Mouse (Mus musculus) spleen, postnatal 4 days (tissue): ENCODE data around the gene Mpp4.
A peak's percentile ranks its signal among the peaks of the same experiment; 100 is the strongest.

ENCODE experiments used
- DNase-seq, 2 experiments: peaks; one replicate each; pipeline ENCODE4 v3.0.0; 2022; ENCODE audit warnings: low spot score in 2 of 2

Gene Mpp4

DNA sequence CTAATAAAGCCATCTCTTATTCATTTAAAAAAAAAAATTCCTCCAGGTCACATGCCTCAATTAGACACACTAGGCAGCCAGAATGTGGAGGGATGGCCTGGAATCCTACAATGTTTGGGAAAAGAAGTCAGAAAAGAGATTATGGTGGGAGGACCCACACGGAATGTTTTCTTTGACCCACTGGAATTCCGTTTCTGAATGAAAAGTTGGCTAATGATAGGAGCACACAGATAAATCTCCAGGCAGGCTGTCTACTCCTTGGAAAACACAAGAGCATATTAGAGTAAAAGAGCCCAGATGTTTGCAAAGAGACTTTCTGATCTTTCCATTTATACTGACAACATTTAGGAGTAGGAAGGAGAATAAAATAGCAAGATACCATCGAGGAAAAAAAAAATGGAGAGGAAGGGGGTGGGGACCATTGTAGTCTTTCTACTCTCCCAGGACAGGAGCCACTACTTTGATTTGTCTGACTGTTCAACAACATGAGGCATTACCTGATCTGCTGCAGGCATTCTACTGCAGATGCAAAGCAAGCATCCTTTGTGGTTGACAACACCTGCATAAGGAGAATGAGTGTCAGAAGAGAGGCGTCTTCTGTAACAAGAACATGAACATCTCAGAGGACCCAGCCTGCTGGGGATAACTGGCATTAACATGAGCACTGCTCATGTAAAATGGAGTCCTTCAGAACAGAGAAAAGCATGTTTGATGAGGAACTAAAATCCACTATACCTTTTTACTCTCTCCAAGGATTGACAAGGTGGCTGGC lies 4.7 kb upstream of the Mpp4 start:
- DNase-seq, result no peak

DNA sequence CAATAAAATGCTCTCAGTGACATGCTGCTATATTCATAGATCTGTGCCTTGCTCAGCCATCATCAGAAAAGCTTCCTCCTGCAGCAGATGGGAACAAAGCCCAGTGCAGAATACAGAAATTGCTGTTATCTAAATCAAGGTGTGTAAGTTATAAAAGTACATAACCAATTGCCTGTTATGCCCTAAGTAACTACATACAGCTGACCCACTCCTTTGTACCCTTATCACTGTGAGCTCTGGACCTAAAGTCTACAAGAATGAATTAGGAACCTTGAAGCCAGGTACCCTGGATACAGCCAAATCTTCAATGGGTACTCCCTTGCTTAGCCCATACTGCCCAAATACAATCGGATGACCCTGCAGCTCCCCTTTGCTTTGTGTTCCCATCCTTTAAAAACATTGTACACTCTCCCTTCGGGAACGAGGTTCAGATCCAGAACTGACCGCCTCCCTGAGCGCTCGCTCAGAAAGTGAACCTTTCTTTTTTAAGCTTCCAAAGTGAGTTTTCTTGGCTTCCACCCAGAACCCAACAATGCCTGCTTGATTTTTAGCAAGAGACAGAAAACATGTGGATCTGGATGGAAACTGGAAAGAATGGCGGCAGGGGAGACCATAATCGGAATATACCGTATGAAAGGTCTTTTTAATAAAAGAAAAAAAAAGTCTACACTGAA lies 3.2 kb upstream of the Mpp4 start:
- DNase-seq, result no peak

DNA sequence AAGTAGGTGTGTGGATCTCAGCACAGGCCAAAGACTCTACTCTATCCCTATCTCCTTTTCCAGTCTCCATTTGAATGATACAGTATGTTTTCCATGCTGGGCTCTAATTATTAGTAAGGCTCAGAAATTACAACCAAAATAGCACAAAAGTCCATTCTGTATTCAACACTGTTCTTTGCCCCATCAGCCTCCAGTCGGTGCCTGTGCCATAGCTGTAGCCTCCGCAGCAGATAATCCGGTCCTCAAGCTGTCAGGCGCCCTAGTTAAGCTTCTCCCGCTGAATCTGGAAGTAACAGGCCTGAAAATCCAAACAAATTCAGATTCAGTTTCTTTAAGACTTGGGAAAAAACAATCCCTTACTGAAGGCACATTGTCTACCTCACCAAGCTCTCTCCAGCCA lies 729 bp upstream of the Mpp4 start:
- no peak for DNase-seq

DNA sequence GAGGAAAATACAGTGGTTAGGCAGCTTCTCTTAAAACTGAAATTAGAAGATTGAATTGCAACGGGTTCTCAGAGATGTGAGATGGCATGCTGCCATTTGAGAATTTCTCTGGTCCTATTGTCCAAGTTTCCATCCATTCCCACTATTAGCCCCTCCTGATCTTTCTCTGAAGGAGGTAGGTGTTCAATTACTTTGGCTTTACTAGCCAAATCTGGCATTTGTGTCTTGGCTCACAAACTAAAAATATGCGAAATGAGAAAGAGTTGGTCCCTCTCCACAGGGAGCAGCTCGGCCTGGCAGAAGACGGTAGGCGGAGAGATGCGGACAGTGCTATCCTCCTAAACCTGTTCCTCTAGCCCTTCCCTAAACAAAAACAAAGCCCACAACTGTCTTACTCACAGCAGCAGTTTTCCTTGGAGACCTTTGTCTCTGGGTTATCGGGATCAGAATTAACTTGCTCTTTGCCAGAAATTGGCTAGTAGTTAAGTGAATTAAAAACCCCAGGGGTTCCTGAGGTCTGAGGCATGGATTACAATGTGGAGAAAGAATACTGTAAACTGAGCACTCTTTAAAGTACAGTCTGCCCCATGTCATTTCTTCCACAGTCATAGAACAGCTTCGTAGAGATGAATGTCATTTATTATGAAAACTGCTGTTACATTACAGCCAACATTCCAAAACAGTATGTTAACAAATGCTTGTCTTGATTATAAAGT lies 722 bp downstream of the Mpp4 start:
- DNase-seq, result no peak

DNA sequence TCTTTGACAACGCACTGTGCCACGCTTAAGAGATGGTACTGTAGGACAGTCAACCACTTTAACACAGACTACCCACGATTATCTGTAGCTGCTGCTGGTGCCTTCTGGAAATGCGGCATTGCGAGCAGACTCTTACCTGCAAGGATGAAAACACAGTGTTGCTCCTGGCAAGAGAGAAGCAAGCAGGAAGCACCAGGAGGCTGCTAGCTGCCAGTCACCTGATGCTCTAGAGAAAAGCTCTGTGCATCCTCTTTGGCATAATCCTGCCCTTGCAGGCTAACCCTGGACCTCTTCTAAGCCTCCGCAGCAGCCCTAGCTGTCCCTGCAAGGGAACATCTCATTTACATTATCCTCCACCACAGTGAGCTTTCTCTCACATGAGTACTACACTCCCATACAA lies 1.8 kb downstream of the Mpp4 start:
- DNase-seq, result no peak

DNA sequence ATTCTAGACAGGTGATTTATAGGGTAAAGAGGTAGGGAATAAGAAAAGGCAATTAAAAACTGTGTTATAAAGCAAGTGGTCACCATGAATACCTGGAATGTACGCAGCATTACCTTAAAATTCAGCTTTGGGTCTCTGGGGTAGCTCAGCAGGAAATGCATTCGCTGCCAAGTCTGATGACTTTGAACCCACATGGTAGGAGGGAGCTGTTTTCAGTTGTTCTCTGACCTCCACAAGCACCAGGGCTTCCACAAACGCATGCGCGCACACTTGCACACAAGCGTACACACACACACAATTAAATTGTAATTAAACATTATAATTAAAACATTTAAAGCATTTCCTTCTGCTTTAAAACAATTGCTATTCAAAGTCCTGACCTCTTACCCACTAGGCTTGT lies 2.3 kb downstream of the Mpp4 start:
- no peak for DNase-seq

DNA sequence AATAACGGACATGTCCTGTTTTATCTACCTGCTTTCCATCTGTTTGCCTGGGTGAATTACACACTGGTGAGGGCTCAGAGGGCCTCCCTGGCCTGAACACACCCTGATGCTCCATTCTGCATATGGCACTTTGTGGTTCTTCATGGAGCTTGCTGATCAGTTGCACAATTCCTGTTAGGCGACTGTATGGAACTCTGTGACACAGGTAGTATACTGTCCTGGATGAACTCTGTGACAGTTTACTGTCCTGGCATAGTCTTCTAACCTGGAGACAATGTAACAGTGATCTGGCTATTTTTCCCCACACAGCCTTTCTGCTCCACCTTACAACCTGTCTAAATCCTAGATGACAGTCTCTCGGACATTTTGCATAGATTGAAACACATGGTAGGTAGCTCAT lies 4.1 kb downstream of the Mpp4 start:
- no peak for DNase-seq

DNA sequence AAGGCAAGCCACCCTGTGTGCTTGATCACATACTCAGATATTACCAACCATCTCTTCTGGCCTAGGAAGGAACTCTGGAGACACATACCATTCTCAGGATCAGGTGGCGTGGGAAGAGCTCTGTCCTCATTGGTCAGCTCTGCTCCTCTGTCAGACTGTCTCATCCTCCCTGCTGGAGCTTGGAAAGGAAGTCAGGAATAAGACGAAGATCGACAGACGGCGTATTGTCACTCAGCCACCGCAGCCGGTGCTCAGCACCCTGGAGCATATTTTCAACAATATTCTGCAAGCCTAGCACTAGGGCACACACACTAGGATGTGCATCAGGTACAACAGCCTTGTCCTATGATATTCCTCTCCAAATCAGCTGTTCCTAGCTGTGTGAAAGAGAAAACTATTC lies 4.7 kb downstream of the Mpp4 start:
- DNase-seq, result no peak

DNA sequence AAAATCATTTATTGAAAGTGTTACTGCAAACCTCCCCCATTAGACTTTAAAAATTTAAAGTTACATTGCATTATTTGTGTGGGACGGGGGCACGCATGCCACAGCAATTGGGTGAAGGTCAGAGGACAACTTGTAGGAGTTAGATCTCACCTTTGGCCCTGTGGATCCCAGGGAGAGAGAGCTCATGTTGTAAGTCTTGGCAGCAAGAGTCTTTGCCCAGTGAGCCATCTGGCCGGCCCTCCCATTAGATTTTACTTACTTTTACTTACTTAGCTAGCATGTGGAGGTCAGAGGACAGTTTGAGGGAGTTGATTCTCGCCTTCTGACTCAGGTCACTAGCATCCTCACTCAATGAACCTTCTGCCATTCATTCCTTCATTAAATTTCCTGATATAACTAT lies 5.3 kb downstream of the Mpp4 start:
- DNase-seq, result no peak

DNA sequence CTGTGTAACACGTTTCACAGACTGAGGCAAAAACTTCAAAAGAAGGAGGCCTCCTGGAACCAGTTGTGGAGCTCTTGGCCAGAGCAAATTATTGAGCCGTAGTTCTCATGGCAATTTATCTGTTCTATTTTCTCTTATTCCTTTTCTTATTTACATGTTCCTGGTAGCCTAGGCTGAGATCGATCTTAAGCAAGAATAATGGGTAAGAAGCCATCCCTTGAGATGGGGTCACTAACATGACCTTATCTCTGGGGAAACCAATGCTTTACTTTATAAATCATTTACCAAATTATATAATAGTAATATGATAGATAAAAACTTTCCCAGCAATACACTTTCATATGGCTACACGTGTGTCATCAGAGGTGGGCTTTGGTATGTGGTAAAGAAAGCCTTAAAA lies 10.8 kb downstream of the Mpp4 start:
- no peak for DNase-seq

DNA sequence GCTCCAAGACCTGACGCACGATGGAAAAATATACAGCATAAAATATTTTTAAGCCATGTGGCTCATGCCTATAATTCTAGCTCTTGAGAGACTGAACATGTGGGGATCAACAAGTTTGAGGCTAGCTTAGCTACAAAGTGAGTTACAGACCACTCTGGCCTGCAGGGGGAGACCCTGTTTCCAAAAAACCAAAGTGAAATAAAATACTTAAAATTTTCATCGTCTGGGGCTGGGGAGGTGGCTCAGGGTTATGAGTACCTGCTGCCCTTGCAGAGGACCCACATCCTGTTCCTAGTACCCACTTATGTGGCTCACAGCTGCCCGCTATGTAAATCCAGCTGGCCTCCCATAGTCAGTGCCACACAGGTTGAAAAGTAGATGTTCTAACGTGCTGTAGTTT lies 12.6 kb downstream of the Mpp4 start:
- no peak for DNase-seq

DNA sequence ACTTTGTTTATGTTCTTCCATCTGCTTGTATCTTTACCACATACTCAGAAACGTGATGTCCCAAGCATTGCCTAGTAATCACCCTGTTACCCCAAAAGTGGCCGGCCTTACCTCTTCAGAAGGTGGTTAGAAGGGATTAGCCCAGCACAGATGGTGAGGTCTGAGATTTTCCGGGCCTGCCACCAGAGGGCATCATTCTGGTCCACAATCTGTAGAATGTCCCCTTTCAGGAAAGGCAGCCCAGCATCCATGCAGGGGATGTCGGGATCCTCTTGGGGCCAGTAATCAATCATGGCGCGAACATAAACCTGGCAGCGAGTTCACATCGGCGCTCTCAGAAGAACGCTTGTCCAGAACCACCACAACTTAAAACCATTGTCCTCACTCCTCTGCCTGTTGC lies 18.6 kb downstream of the Mpp4 start:
- DNase-seq, result peak; percentile 21 to 66

DNA sequence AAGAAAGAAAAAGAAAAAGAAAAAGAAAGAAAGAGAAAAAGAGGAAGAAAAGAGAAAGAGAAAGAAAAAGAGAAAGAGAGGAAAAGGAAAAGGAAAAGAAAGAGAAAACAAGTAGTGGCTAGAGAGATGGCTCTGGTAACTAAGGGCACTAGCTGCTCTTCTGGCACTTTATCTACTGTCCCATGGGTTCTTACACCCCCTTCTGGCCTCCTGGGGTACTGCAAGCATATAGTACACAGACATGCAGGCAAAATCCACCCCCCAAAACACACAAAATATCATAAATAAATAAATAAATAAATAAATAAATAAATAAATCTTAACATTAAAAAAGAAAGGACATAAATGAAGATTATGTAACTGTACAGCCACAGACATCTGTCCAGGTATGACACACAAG lies 20.4 kb downstream of the Mpp4 start:
- DNase-seq, result peak; percentile 69 to 87

DNA sequence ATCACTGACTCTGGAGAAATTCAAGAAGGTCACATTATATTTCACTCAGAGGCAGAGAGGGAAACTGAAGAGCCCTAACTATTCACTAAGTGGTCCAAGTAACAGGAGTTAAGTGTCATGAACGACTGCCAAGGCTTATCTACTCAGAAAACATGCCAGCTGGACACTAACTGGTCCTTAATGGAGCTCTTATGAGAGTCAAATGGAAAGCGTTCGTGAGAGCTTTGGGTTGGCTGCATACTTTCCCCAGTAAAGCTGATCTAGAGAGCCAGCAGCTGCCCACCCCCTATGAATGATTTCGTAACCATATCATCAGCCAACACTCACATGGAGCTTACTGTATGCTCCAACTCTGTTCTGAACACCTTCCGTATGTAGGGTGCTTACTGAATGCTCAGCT lies 28.8 kb downstream of the Mpp4 start:
- DNase-seq, result no peak

DNA sequence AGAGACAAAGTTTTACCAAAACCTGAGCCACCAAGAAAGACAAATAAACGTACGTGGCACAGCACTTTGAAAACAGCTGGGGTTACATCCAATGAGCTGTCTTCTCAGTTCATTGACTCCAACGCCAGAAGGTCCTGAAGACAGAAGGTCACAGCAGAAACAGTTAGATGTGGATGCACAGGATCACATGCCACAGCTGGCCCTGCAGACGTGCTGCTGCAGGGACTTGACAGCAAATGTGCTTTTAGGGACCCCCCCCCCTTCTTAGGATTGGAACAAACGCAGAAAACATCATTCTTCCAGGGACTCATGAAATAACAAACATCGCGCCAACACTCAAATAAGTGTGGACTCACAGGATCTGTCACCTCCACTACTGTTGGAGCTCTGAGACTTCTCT lies 34.3 kb downstream of the Mpp4 start:
- no peak for DNase-seq

DNA sequence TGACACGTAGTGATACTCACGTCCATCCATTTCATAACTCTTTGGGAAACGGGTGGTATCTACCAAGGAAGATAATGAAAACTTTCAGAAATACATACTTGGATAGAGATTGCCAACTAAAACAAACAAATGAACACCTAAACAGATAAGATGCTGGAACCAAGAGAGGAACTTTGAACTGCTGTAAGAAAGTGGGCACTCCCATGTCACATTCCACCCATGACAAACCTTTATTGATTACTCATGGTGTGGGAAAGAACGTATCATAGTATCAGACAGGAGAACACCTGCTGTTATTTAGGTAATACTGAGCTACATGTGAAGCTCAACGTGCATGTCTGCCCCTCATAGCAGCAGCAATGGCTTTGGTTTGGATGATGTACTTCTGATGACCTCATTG lies 37.6 kb downstream of the Mpp4 start:
- no peak for DNase-seq

DNA sequence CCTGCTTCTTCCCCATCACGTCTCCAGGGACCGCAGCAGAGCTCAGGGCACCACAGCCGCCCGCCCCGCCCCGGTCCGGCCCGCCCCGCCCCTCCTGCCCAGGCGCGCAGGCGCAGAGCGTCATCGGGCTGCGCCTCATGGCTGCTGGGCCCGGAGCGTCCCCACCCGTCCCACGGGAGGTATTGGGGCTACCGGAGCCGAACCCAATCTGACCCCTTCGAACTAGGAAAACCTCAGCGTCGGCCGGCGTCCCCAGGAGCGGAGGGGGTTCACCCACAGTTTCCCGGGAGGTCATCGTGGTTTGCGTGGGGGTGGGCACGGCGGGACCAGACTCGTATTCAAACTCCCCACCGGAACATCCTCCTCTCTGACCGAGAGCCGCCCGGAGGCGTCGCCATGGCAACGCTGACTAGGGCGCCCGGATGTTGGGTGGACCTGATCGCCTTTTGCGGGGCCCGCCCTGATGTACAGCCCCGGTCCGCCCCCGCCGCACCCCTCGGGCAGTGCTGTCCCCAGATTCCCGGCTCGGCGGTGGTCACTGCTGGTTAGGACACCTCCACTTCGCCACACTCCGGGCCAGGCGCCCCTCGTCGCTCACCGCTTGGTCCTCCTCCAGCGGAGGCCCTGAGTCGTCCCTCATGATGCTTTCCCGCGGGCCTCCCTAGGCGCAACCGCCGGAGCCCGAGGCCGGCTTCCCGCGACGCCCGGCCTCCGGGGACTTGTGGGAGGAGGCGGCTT lies 43.3 kb downstream of the Mpp4 start, which contains the start of gene Tmem237:
Gene Tmem237 (minus strand): TSS at position 689 of the 738 bp plus-strand sequence.
- peak; percentile 86 to 95 for DNase-seq

DNA sequence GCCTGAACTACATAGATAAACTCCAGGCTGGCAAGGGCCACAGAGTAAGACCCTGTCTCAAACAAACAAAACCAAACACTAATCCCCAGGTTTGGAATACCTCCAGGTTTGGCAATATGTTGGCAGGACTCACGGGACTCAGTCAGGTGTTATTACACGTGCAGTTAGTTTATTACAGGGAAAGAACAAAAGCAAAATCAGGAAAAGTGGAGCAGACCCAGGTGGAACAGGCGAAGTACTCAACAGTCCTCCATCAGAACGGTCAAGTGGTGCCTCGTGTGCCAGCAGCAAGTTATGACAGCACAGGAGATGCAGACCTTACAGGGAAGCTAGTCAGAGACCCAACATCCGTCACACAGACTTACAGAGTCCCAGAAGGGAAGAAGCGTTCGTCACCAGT lies 52.7 kb downstream of the Mpp4 start:
- no peak for DNase-seq

DNA sequence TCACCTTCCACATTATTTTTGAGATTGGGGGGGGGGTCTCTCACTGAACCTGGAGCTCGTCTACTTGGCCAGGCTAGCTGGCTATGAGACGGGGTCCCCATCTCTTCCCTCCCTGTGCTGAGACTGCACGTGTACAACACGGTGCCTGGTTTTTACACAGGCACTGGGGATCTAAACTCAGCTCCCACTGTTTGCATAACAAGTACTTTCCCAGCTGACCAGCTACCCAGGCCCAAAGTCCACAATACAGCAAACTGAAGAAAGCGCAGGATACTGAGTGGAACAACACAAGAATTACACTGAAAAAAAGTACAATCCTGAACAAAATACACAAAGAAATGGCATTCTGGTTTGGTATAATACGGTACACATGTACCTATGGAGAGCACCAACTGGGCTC lies 61.1 kb downstream of the Mpp4 start:
- no peak for DNase-seq

DNA sequence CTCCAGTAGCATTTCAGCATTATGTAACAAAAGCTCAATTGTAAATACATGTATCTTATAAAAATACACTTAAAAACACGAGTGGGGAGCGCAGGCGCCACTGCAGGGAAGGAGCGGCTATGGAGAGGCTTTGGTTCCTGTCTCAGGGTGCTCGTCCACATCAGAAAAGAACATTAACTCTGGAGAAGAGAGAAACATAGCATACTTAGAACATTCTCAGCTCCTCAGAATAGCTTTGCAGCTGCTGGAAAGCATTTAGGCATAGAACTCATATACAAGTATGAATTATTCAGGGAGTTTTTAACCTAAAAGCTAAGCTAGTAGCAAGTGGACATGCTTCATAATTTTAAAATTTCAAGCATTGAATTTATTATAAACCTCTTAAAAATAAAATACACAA lies 62.2 kb downstream of the Mpp4 start:
- no peak for DNase-seq

DNA sequence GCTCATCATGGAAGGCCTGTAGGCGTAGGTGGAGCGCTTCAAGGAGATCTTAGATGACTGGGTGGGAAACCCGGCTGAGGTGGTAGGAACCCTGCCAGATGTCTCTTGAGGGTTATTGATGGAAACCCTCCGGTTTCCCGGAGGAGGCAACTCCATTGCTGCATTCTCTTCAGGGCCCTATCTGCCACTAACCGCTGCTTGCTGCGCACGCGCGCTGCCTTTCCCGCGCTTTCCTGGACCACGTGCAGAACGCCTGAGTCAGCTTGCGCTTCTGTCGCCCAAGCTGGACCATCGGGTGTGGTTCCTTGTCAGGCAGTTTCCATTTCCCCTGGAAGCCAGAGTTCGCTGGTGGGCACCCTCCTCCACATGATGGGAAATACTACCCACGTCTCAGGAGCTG lies 68.5 kb downstream of the Mpp4 start, which contains the start of gene C2cd6:
Gene C2cd6 (minus strand): TSS at position 196 of the 400 bp plus-strand sequence.
- DNase-seq, result no peak
